Mouse (Mus musculus) megakaryocyte, embryonic 14.5 days (primary cell): ENCODE measurements around the gene Coq9.

Experiments
- FLI1 ChIP-seq: IDR thresholded peaks from 2 replicates; pipeline ENCODE4 v1.6.1; 2012; ENCODE audit warnings: low read length, inconsistent platforms, mixed read lengths
- GATA1 ChIP-seq: IDR thresholded peaks from 3 replicates; pipeline ENCODE4 v1.6.1; 2012; ENCODE audit warnings: mixed read lengths, low read length, inconsistent platforms, borderline replicate concordance

- TF ChIP-seq FLI1: no peak
- no peak for TF ChIP-seq GATA1
Measured at GRCm38 (mm10) chr8:94850049-94850448, 11.9 kb downstream of the Coq9 start.
